Mouse (Mus musculus): Measurements from ENCODE around the gene Cyp4f39. TPM values are rescaled to one million over a fixed set of nuclear protein-coding genes. Genes with fewer than 3 reads are reported as not detected.
A peak's percentile ranks its signal among the peaks of the same experiment; 100 is the strongest.
"Not testable (repeated sequence)": the region's sequence is repeated elsewhere in the genome, so short reads cannot be mapped to it uniquely, and the experiment has no call there.

Gene Cyp4f39
- total RNA-seq, 2 experiments from 2014 or later, result not detected

GRCm38 (mm10) chr17:32472176-32472575, 19.7 kb downstream of the Cyp4f39 start:
- DNase-seq, result no peak
- intact Hi-C loops (cut with DNase I), result no loop called here

GRCm38 (mm10) chr17:32474954-32475560, 22.5 kb downstream of the Cyp4f39 start:
- intact Hi-C loops (cut with DNase I), result no loop called here
- DNase-seq, result no peak

GRCm38 (mm10) chr17:32477204-32477603, 24.7 kb downstream of the Cyp4f39 start:
- intact Hi-C loops (cut with DNase I), result no loop called here
- no peak for DNase-seq

- intact Hi-C loops (cut with DNase I), result no loop called here
- DNase-seq, result no peak
Measured at GRCm38 (mm10) chr17:32478727-32479126, 26.2 kb downstream of the Cyp4f39 start.

- intact Hi-C loops (cut with DNase I), result no loop called here
- no peak for DNase-seq
Measured at GRCm38 (mm10) chr17:32479554-32480506, 27.3 kb downstream of the Cyp4f39 start.

- intact Hi-C loops (cut with DNase I), result no loop called here
Measured at GRCm38 (mm10) chr17:32481766-32482165, 29.2 kb downstream of the Cyp4f39 start.

GRCm38 (mm10) chr17:32483200-32483599, 30.7 kb downstream of the Cyp4f39 start:
- peak; percentile 74 to 76 for DNase-seq
- intact Hi-C loops (cut with DNase I), result no loop called here

More at GRCm38 (mm10) chr17:32481766-32482165, 29.2 kb downstream of the Cyp4f39 start:
- DNase-seq, result no peak

GRCm38 (mm10) chr17:32492349-32492980, 39.9 kb downstream of the Cyp4f39 start:
- DNase-seq, result peak; percentile 35 to 40
- intact Hi-C loops (cut with DNase I), result loop anchor here (2.0 to 5.0 kb wide), 3 partner anchors 102 to 345 kb away; no protein-coding TSS in a partner anchor

GRCm38 (mm10) chr17:32494601-32495000, 42.1 kb downstream of the Cyp4f39 start:
- intact Hi-C loops (cut with DNase I), result loop anchor here (1.0 to 5.0 kb wide), 3 partner anchors 145 to 347 kb away; no protein-coding TSS in a partner anchor
- DNase-seq, result peak; percentile 64 to 65

- not testable (repeated sequence) for DNase-seq
Measured at GRCm38 (mm10) chr17:32500511-32500910, 48.0 kb downstream of the Cyp4f39 start.

GRCm38 (mm10) chr17:32501051-32501450, 48.5 kb downstream of the Cyp4f39 start:
- intact Hi-C loops (cut with DNase I), result no loop called here

More at GRCm38 (mm10) chr17:32500511-32500910, 48.0 kb downstream of the Cyp4f39 start:
- intact Hi-C loops (cut with DNase I), result not testable (repeated sequence)

GRCm38 (mm10) chr17:32503111-32503510, 50.6 kb downstream of the Cyp4f39 start:
- intact Hi-C loops (cut with DNase I), result no loop called here
- no peak for DNase-seq

More at GRCm38 (mm10) chr17:32501051-32501450, 48.5 kb downstream of the Cyp4f39 start:
- no peak for DNase-seq

GRCm38 (mm10) chr17:32505851-32506728, 53.6 kb downstream of the Cyp4f39 start, which contains the start of gene Cyp4f17:
Cyp4f17 (plus strand) TSS chr17:32506050.
- intact Hi-C loops (cut with DNase I), result no loop called here
- DNase-seq, result peak; percentile 52 to 56

GRCm38 (mm10) chr17:32506729-32507245, 54.3 kb downstream of the Cyp4f39 start:
- intact Hi-C loops (cut with DNase I), result no loop called here

GRCm38 (mm10) chr17:32516126-32516525, 63.6 kb downstream of the Cyp4f39 start:
- no peak for DNase-seq
- intact Hi-C loops (cut with DNase I), result no loop called here

More at GRCm38 (mm10) chr17:32506729-32507245, 54.3 kb downstream of the Cyp4f39 start:
- DNase-seq, result peak in 1 of 2 experiments; percentile 10

- intact Hi-C loops (cut with DNase I), result no loop called here
- no peak for DNase-seq
Measured at GRCm38 (mm10) chr17:32521981-32522380, 69.5 kb downstream of the Cyp4f39 start.

- DNase-seq, result no peak
- intact Hi-C loops (cut with DNase I), result no loop called here
Measured at GRCm38 (mm10) chr17:32522386-32522785, 69.9 kb downstream of the Cyp4f39 start.

GRCm38 (mm10) chr17:32522816-32523215, 70.3 kb downstream of the Cyp4f39 start:
- intact Hi-C loops (cut with DNase I), result no loop called here
- DNase-seq, result no peak

- DNase-seq, result no peak
- intact Hi-C loops (cut with DNase I), result no loop called here
Measured at GRCm38 (mm10) chr17:32523895-32524294, 71.4 kb downstream of the Cyp4f39 start.
